Mouse (Mus musculus): ENCODE data around the gene Cldn1. TPM values are rescaled to one million over a fixed set of nuclear protein-coding genes. Genes with fewer than 3 reads are reported as not detected.
A peak's percentile ranks its signal among the peaks of the same experiment; 100 is the strongest.

Cldn1 gene
- polyA plus RNA-seq (2012; rRNA removed) = 17.7 and 18.2 TPM in 2 replicates

DNA sequence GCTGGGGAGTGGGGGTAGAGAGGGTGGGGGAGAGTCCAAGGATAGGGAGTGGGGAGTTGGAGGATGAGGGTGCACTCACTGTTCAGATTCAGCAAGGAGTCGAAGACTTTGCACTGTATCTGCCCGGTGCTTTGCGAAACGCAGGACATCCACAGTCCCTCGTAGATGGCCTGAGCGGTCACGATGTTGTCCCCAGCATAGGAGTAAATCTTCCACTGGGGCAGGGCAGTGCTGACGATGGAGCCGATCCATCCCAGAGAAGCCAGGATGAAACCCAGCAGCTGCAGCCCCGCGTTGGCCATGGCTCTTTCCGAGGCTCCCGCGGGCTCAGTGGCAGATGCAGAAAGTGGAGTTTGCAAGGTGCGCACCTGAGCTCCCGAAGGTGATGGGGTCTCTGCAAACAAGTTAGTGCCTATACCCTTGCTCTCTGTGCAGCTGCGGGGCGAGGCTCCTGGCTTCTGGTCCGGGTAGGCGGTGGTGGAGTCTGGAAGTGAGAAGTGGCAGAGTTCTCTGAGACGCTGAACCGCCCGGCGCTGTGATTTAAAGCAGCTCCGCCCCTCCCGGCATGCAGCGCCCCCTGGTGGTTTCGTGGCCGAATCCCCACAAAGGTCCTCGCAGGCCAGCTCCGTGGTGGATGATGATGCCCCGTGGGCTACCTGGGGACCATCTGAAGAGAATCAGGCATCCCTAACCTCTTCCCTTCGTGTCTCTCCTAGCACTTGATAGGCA lies at the start of gene Cldn1:
Gene Cldn1, minus strand, starts transcription at position 517 of the 729 bp plus-strand sequence.
- TF ChIP-seq POLR2A (IDR thresholded peaks at IDR 0.05; ENCODE audit: low read depth, low read length) = no peak
- peak; percentile 79 for TF ChIP-seq CTCF (conservative IDR thresholded peaks at IDR 0.05; ENCODE audit: insufficient read depth, insufficient read length, low read depth, low read length)

DNA sequence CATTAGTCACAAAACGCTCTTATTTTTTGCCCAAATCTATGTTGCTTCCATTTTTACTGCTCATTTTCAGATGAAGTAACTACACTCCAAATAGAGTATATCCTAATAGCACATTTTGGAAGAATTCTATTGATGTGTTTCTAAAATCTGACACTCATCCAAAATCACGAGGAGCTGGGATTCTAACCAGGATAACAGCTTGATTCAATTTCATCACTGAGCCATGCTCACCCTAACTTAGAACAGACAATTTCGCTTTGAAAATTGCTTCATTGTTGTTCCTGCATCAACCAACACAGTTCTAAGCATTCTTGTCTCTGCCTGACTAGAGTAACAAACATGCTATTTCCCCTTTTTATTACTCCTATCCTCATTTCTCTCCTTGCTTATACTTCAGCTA lies 47.0 kb upstream of the Cldn1 start:
- Histone ChIP-seq H3K27me3 (replicated peaks; ENCODE audit: control insufficient read depth, insufficient read depth, low read length) (no peaks in the 10 kb centered on the region), H3K4me1 (ENCODE audit: control insufficient read depth, insufficient read depth, low read length) (no peaks in the 10 kb centered on the region), H3K27ac (ENCODE audit: insufficient read depth, low read depth, low read length) (no peak overlapping the region), H3K4me3 (ENCODE audit: insufficient read depth, low read depth, low read length) (no peak overlapping the region), H3K36me3 (ENCODE audit: control insufficient read depth, insufficient read depth, low read length) (no peaks in the 10 kb centered on the region)
- TF ChIP-seq CTCF (conservative IDR thresholded peaks at IDR 0.05; ENCODE audit: insufficient read depth, insufficient read length, low read depth, low read length) (no peak), POLR2A (IDR thresholded peaks at IDR 0.05; ENCODE audit: low read depth, low read length) (no peak)
- 82% methylated on average over 3 of the region's 3 CpGs for WGBS
- DNase-seq = no peak

More for the DNA sequence above, at the start of gene Cldn1:
- Histone ChIP-seq H3K4me3 (ENCODE audit: insufficient read depth, low read depth, low read length) (peak within 1 kb of the TSS; percentile 63), H3K4me1 (ENCODE audit: control insufficient read depth, insufficient read depth, low read length) (peaks cover 4% of the 10 kb centered on the region; the same call in 1 of the 2 replicates), H3K27me3 (replicated peaks; ENCODE audit: control insufficient read depth, insufficient read depth, low read length) (no peaks in the 10 kb centered on the region), H3K36me3 (ENCODE audit: control insufficient read depth, insufficient read depth, low read length) (no peaks in the 10 kb centered on the region), H3K27ac (ENCODE audit: insufficient read depth, low read depth, low read length) (no peak within 1 kb of the TSS)
- peak; percentile 87 for DNase-seq
- 3% methylated on average over 33 of the region's 33 CpGs for WGBS

DNA sequence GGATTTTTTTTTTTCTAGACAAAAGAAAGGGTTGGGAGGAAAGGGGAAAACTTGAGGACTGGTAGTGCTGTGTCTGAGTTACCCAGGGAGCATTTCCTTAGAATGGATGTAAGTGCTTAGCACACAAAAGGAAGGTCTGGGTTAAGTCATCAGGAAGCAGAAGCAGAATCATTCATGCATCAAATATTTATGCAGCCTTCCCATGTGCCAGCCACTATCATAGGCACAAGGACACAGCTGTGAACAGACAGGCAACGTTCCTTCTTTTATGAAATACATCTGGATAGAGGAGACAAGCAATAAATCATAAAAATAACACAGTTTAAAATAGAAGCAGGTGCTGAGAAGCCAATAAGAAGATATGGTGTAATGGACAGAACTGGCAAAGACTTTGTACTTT lies 32.4 kb upstream of the Cldn1 start:
- TF ChIP-seq POLR2A (IDR thresholded peaks at IDR 0.05; ENCODE audit: low read depth, low read length) = no peak
- no peak for TF ChIP-seq CTCF (conservative IDR thresholded peaks at IDR 0.05; ENCODE audit: insufficient read depth, insufficient read length, low read depth, low read length)

DNA sequence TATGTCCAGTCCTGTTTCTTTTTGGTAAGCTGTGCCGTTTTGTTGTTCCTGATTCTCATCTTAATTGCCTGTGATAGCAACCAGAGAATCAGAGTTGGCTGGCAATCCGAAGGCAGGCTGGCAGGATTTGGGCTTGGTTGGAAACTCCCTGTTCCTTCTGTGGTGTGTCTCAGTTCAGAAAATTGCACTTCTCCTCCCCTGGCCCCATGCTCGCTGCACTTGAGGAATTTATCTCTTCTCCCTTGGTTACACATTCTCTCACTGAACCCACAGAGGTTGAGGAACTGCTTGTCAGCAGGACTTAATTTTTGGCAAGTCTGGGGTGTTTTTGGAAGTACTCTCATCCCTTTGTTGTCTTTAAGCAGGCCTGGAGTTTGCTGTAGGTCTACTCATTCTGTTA lies 29.3 kb upstream of the Cldn1 start:
- peak; percentile 89 for DNase-seq
- Histone ChIP-seq H3K4me3 (ENCODE audit: insufficient read depth, low read depth, low read length) (no peak overlapping the region), H3K27ac (ENCODE audit: insufficient read depth, low read depth, low read length) (peak overlapping the region; percentile 45; the same call in 1 of the 2 replicates), H3K27me3 (replicated peaks; ENCODE audit: control insufficient read depth, insufficient read depth, low read length) (no peaks in the 10 kb centered on the region), H3K4me1 (ENCODE audit: control insufficient read depth, insufficient read depth, low read length) (peaks cover 5% of the 10 kb centered on the region; the same call in 1 of the 2 replicates), H3K36me3 (ENCODE audit: control insufficient read depth, insufficient read depth, low read length) (no peaks in the 10 kb centered on the region)
- TF ChIP-seq POLR2A (IDR thresholded peaks at IDR 0.05; ENCODE audit: low read depth, low read length) (no peak), CTCF (conservative IDR thresholded peaks at IDR 0.05; ENCODE audit: insufficient read depth, insufficient read length, low read depth, low read length) (no peak)
- 23% methylated on average over 3 of the region's 3 CpGs for WGBS

More for the DNA sequence above, 32.4 kb upstream of the Cldn1 start:
- Histone ChIP-seq H3K27me3 (replicated peaks; ENCODE audit: control insufficient read depth, insufficient read depth, low read length) (no peaks in the 10 kb centered on the region), H3K27ac (ENCODE audit: insufficient read depth, low read depth, low read length) (no peak overlapping the region), H3K36me3 (ENCODE audit: control insufficient read depth, insufficient read depth, low read length) (no peaks in the 10 kb centered on the region), H3K4me1 (ENCODE audit: control insufficient read depth, insufficient read depth, low read length) (peaks cover 5% of the 10 kb centered on the region; the same call in 1 of the 2 replicates), H3K4me3 (ENCODE audit: insufficient read depth, low read depth, low read length) (no peak overlapping the region)
- whole genome bisulfite sequencing = 6% methylated on average over 1 of the region's 1 CpGs
- DNase-seq = no peak

DNA sequence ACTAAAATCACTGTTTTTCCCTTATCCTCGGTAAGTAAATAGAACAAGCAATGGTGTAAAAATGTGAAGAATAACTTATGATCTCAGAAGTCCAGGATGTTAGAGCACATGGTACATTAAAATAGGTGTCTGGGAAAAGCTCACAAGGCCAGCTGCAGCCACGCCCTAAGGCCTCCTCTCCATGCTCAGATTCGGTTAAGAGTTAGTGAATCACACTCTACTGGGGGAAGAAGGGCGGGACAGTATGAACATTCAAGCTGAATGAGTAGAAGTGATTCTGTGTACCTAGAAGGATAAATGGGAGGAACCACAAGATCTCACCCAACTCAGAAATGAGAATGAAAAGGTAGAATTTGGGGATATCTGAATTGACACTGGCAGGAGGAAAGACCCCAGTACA lies 28.9 kb upstream of the Cldn1 start:
- no peaks in the 10 kb centered on the region for H3K36me3 ChIP-seq (ENCODE audit: control insufficient read depth, insufficient read depth, low read length)
- WGBS = 50% methylated on average over 4 of the region's 4 CpGs
- peak overlapping the region; percentile 45; the same call in 1 of the 2 replicates for H3K27ac ChIP-seq (ENCODE audit: insufficient read depth, low read depth, low read length)
- peaks cover 5% of the 10 kb centered on the region; the same call in 1 of the 2 replicates for H3K4me1 ChIP-seq (ENCODE audit: control insufficient read depth, insufficient read depth, low read length)
- H3K4me3 ChIP-seq (ENCODE audit: insufficient read depth, low read depth, low read length) = no peak overlapping the region
- no peaks in the 10 kb centered on the region for H3K27me3 ChIP-seq (replicated peaks; ENCODE audit: control insufficient read depth, insufficient read depth, low read length)
- DNase-seq = peak; percentile 2
- no peak for TF ChIP-seq POLR2A (IDR thresholded peaks at IDR 0.05; ENCODE audit: low read depth, low read length)
- no peak for TF ChIP-seq CTCF (conservative IDR thresholded peaks at IDR 0.05; ENCODE audit: insufficient read depth, insufficient read length, low read depth, low read length)

DNA sequence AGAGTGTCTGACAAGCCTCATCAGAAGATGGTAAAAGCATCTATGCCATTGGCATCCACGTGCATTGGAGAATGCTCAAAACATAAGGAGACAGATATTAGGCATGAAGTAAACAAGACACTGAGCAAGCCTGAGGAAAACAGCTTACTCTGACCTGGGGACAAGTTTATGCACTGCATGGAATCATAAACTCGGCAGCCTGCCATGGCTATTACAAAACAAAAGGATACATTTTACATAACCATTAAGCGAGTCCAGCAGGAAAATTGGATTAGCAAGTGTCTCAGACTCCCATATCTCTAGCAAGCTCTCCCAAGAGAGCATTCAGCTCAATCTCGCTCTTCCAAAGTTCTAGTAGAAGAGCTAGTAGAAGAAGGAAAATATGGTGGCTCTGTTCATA lies 19.3 kb upstream of the Cldn1 start:
- 80% methylated on average over 4 of the region's 4 CpGs for WGBS
- H3K27ac ChIP-seq (ENCODE audit: insufficient read depth, low read depth, low read length) = no peak overlapping the region
- H3K27me3 ChIP-seq (replicated peaks; ENCODE audit: control insufficient read depth, insufficient read depth, low read length) = no peaks in the 10 kb centered on the region
- no peak for DNase-seq
- H3K4me3 ChIP-seq (ENCODE audit: insufficient read depth, low read depth, low read length) = no peak overlapping the region
- H3K36me3 ChIP-seq (ENCODE audit: control insufficient read depth, insufficient read depth, low read length) = no peaks in the 10 kb centered on the region
- TF ChIP-seq CTCF (conservative IDR thresholded peaks at IDR 0.05; ENCODE audit: insufficient read depth, insufficient read length, low read depth, low read length) (no peak), POLR2A (IDR thresholded peaks at IDR 0.05; ENCODE audit: low read depth, low read length) (no peak)
- no peaks in the 10 kb centered on the region for H3K4me1 ChIP-seq (ENCODE audit: control insufficient read depth, insufficient read depth, low read length)

DNA sequence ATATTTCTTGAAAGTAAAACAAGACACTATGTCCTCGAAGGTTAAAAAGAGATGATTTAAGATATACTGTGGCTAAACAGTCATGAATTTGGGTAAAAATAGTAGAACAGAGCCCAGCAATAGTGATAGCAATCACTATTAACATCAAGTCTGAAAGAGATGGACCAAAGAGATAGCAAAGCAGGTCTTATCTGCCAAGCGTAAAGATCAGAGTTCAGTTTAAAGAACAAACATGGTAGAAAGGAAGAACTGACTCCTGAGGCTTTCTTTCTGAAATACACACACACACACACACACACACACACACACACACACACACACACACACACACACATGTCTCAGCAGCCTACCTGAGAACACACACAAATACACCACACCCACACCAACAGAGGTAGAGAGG lies 14.5 kb upstream of the Cldn1 start:
- TF ChIP-seq CTCF (conservative IDR thresholded peaks at IDR 0.05; ENCODE audit: insufficient read depth, insufficient read length, low read depth, low read length) = no peak
- TF ChIP-seq POLR2A (IDR thresholded peaks at IDR 0.05; ENCODE audit: low read depth, low read length) = no peak
- DNase-seq = no peak
- no peaks in the 10 kb centered on the region for H3K36me3 ChIP-seq (ENCODE audit: control insufficient read depth, insufficient read depth, low read length)
- no peaks in the 10 kb centered on the region for H3K27me3 ChIP-seq (replicated peaks; ENCODE audit: control insufficient read depth, insufficient read depth, low read length)
- H3K4me3 ChIP-seq (ENCODE audit: insufficient read depth, low read depth, low read length) = no peak overlapping the region
- no peak overlapping the region for H3K27ac ChIP-seq (ENCODE audit: insufficient read depth, low read depth, low read length)
- 57% methylated on average over 2 of the region's 2 CpGs for WGBS
- H3K4me1 ChIP-seq (ENCODE audit: control insufficient read depth, insufficient read depth, low read length) = no peaks in the 10 kb centered on the region

Data from kidney, adult 2 months (tissue).